9 mouse cellular contexts compared by ENCODE assay signal in genomic region chr7:131554341-131555180, GRCm38 (mm10). TPM values are rescaled to one million over a fixed set of nuclear protein-coding genes. Genes with fewer than 3 reads are reported as not detected.
DNase-seq lines count a peak whose midpoint lies in the region; ATAC-seq and TF ChIP-seq lines count a peak whose summit lies in the region.
"Had no signal": no experiment of that assay in that cellular context is flagged by ENCODE, and none has a peak within 500 bp of the region (broad histone marks: within the 10 kb centered on the region; RNA-seq: fewer than 3 reads in every experiment).

No protein-coding gene starts in this region.

- H3K4me2 ChIP-seq in liver, embryonic 15.5 days, result peak overlapping the region; percentile 50; the same call in 1 of the 2 replicates

- H3K9me3 ChIP-seq in ES-Bruce4 (replicated peaks; ENCODE audit: control insufficient read depth, insufficient read depth, low read length, poor library complexity, severe bottlenecking), result no peaks in the 10 kb centered on the region
- H3K9me3 ChIP-seq in liver, embryonic 15.5 days (replicated peaks), result no peaks in the 10 kb centered on the region

- peaks cover 53% of the 10 kb centered on the region for H3K27me3 ChIP-seq in ES-Bruce4 (ENCODE audit: control insufficient read depth, insufficient read depth, low read length, poor library complexity, severe bottlenecking)
- peaks cover 100% of the 10 kb centered on the region for H3K27me3 ChIP-seq in liver, embryonic 15.5 days

- intact Hi-C loops in gastrocnemius, adult 2 months (cut with DNase I), result loop anchor here (10.0 kb wide), 2 partner anchors 140 to 190 kb away; partner anchors contain the start of genes 2310057M21Rik, Acadsb and Ikzf5
- intact Hi-C loops in gastrocnemius, postnatal 36 days (cut with DNase I), result loop anchor here (5.0 kb wide), 1 partner anchor 142 kb away; the partner anchor contains the start of genes Acadsb and Ikzf5

- no peak for TF ChIP-seq POLR2A in ES-Bruce4 (IDR thresholded peaks at IDR 0.05; ENCODE audit: insufficient read depth, low read length)

- no peak overlapping the region for H3K27ac ChIP-seq in gastrocnemius, adult 2 months
- H3K27ac ChIP-seq in ES-Bruce4 (ENCODE audit: insufficient read depth, low read length), result no peak overlapping the region
- no peak overlapping the region for H3K27ac ChIP-seq in liver, embryonic 15.5 days (replicated peaks)

- ATAC-seq in granulocyte monocyte progenitor cell, adult 5-6 weeks (replicated peaks; ENCODE audit: poor library complexity, severe bottlenecking), result peak; percentile 30
- no peak for ATAC-seq in liver, embryonic 15.5 days (ENCODE audit: insufficient read depth)

- no peak for TF ChIP-seq EP300 in ES-Bruce4 (IDR thresholded peaks at IDR 0.05; ENCODE audit: insufficient read depth, low read depth, low read length)

- peak overlapping the region; percentile 46 for H3K9ac ChIP-seq in ES-Bruce4 (ENCODE audit: low read depth, poor library complexity, severe bottlenecking)
- H3K9ac ChIP-seq in liver, embryonic 15.5 days, result no peak overlapping the region

- no peak for TF ChIP-seq CTCF in gastrocnemius, adult 2 months (IDR thresholded peaks at IDR 0.05)
- no peak for TF ChIP-seq CTCF in ES-Bruce4 (IDR thresholded peaks at IDR 0.05; ENCODE audit: low read depth, low read length)

- H3K4me1 ChIP-seq in ES-Bruce4 (ENCODE audit: control insufficient read depth, insufficient read depth, low read length), result no peaks in the 10 kb centered on the region
- peaks cover 24% of the 10 kb centered on the region for H3K4me1 ChIP-seq in liver, embryonic 15.5 days (replicated peaks)

- 2% methylated on average over 45 of the region's 45 CpGs for WGBS in liver, embryonic 15.5 days (ENCODE audit: insufficient replicate concordance)

- H3K36me3 ChIP-seq in ES-Bruce4 (ENCODE audit: control insufficient read depth, insufficient read depth, low read length, poor library complexity, severe bottlenecking), result no peaks in the 10 kb centered on the region
- H3K36me3 ChIP-seq in liver, embryonic 15.5 days (replicated peaks), result no peaks in the 10 kb centered on the region

- peak overlapping the region; percentile 65 for H3K4me3 ChIP-seq in gastrocnemius, adult 2 months
- peak overlapping the region; percentile 60 for H3K4me3 ChIP-seq in ES-Bruce4 (ENCODE audit: low read depth, low read length)
- H3K4me3 ChIP-seq in liver, embryonic 15.5 days (replicated peaks), result peak overlapping the region; percentile 24

- DNase-seq in gastrocnemius, adult 2 months, result no peak
- no peak for DNase-seq in gastrocnemius, postnatal 36 days
- no peak for DNase-seq in right cerebral cortex, postnatal 25 days
- no peak for DNase-seq in urinary bladder, adult 18-20 months (ENCODE audit: low spot score in 2 of 2)
- no peak for DNase-seq in left cerebral cortex, adult 18-20 months (ENCODE audit: low spot score in 2 of 2)

RNA-seq across cellular contexts. Expression of gene Bub3, which starts 5.5 kb away (rescaled TPM):
- total RNA-seq in gastrocnemius, adult 2 months (2021), result 10 to 100 TPM; 28.9 to 31.2 TPM
- 10 to 100 TPM; 26.9 to 30.5 TPM for total RNA-seq in gastrocnemius, postnatal 36 days (2021)
- 141 and 145 TPM in 2 replicates for polyA plus RNA-seq in ES-Bruce4 (2011; ENCODE audit: insufficient read depth, insufficient read length, low read depth, missing spikeins)
- total RNA-seq in granulocyte monocyte progenitor cell, adult 5-6 weeks (2014; fragmentation: Nextera tagmentation), result 67.7 and 85.7 TPM in 2 replicates
- 94.4 and 106 TPM in 2 replicates for total RNA-seq in granulocyte monocyte progenitor cell, adult 5-6 weeks (2017)
- polyA plus RNA-seq in liver, embryonic 15.5 days (2015; fragmentation: Nextera tagmentation; extraction: Ambion mirVana), result 107 and 113 TPM in 2 replicates
- total RNA-seq in left cerebral cortex, adult 18-20 months (2021), result 10 to 100 TPM; 65.5 to 71.7 TPM

RNA-seq across cellular contexts. Expression of gene Hmx2, which starts 6.0 kb away (rescaled TPM):
- total RNA-seq in gastrocnemius, adult 2 months (2021), result not detected
- total RNA-seq in gastrocnemius, postnatal 36 days (2021), result not detected
- 0.39 TPM in 1 of 2 replicates, not detected in the other for polyA plus RNA-seq in ES-Bruce4 (2011; ENCODE audit: insufficient read depth, insufficient read length, low read depth, missing spikeins)
- not detected in 2 replicates for total RNA-seq in granulocyte monocyte progenitor cell, adult 5-6 weeks (2014; fragmentation: Nextera tagmentation)
- not detected in 2 replicates for total RNA-seq in granulocyte monocyte progenitor cell, adult 5-6 weeks (2017)
- not detected in 2 replicates for polyA plus RNA-seq in liver, embryonic 15.5 days (2015; fragmentation: Nextera tagmentation; extraction: Ambion mirVana)
- total RNA-seq in left cerebral cortex, adult 18-20 months (2021), result not detected
- total RNA-seq: liver, adult 2 months had no signal
- polyA plus RNA-seq: liver, adult 2 months had no signal

RNA-seq across cellular contexts. Expression of gene Hmx3, which starts 11.9 kb away (rescaled TPM):
- total RNA-seq in gastrocnemius, adult 2 months (2021), result not detected
- total RNA-seq in gastrocnemius, postnatal 36 days (2021), result not detected
- polyA plus RNA-seq in ES-Bruce4 (2011; ENCODE audit: insufficient read depth, insufficient read length, low read depth, missing spikeins), result not detected in 2 replicates
- not detected in 2 replicates for total RNA-seq in granulocyte monocyte progenitor cell, adult 5-6 weeks (2014; fragmentation: Nextera tagmentation)
- not detected in 2 replicates for total RNA-seq in granulocyte monocyte progenitor cell, adult 5-6 weeks (2017)
- polyA plus RNA-seq in liver, embryonic 15.5 days (2015; fragmentation: Nextera tagmentation; extraction: Ambion mirVana), result not detected in 2 replicates
- total RNA-seq in left cerebral cortex, adult 18-20 months (2021), result not detected
- total RNA-seq: liver, adult 2 months had no signal
- polyA plus RNA-seq: liver, adult 2 months had no signal
